Mouse (Mus musculus) spleen, adult 2 months (tissue): ENCODE measurements around the gene Cacna1f. TPM values are rescaled to one million over a fixed set of nuclear protein-coding genes. Genes with fewer than 3 reads are reported as not detected.

Source experiments
- DNase-seq, 2 experiments: peaks; one replicate each; pipeline versions ENCODE4 v3.0.0 to v3.0.0-alpha.2; 2012 to 2021; ENCODE audit warnings: low spot score in 2 of 2, low read depth in 1 of 2
- H3K27ac ChIP-seq: fragments of 200-500 bp; 2 replicates; pipeline ENCODE4 v1.5.1; 2012; ENCODE audit warnings: low read length, inconsistent platforms; ENCODE audit not compliant: insufficient read depth
- H3K27me3 ChIP-seq: fragments of 200-500 bp; 2 replicates; pipeline ENCODE4 v1.6.1; 2012; ENCODE audit warnings: mild to moderate bottlenecking, moderate library complexity, low read length, inconsistent platforms; ENCODE audit not compliant: control insufficient read depth, insufficient read depth
- H3K36me3 ChIP-seq: fragments of 200-500 bp; 2 replicates; pipeline ENCODE4 v1.6.1; 2012; ENCODE audit warnings: mild to moderate bottlenecking, low read length, inconsistent platforms; ENCODE audit not compliant: control insufficient read depth, insufficient read depth
- H3K4me1 ChIP-seq: fragments of 200-500 bp; 2 replicates; pipeline ENCODE4 v1.6.1; 2011; ENCODE audit warnings: inconsistent platforms; ENCODE audit not compliant: control insufficient read depth, insufficient read depth, insufficient read length
- H3K4me3 ChIP-seq: fragments of 200-500 bp; 2 replicates; pipeline ENCODE4 v1.5.1; 2011; ENCODE audit warnings: mild to moderate bottlenecking, inconsistent platforms; ENCODE audit not compliant: insufficient read depth, insufficient read length; ENCODE audit errors: extremely low read depth
- CTCF ChIP-seq: fragments of 200-500 bp; IDR thresholded peaks from 2 replicates; pipeline ENCODE4 v1.5.1; 2011; ENCODE audit warnings: mild to moderate bottlenecking, inconsistent platforms; ENCODE audit not compliant: insufficient read depth, insufficient read length, insufficient replicate concordance; ENCODE audit errors: extremely low read depth
- POLR2A ChIP-seq: fragments of 200-500 bp; IDR thresholded peaks from 2 replicates; pipeline ENCODE4 v1.6.1; 2011; ENCODE audit warnings: low read depth, low read length, inconsistent platforms
- WGBS: fragments of 180-500 bp; shearing (Covaris S2); methylation state at CpG from one replicate; pipeline ENCODE4 v1.1.7; 2018; 5-methylcytosine and 5-hydroxymethylcytosine counted together
- polyA plus RNA-seq: library from polyadenylated mRNA; depleted of rRNA; stranded (reverse); fragments of >200 nt; gene quantifications from 2 replicates; pipeline ENCODE4 v1.2.3, GENCODE M21; 2012

Gene Cacna1f
- polyA plus RNA-seq, 1 experiment: 0.09 TPM

DNA sequence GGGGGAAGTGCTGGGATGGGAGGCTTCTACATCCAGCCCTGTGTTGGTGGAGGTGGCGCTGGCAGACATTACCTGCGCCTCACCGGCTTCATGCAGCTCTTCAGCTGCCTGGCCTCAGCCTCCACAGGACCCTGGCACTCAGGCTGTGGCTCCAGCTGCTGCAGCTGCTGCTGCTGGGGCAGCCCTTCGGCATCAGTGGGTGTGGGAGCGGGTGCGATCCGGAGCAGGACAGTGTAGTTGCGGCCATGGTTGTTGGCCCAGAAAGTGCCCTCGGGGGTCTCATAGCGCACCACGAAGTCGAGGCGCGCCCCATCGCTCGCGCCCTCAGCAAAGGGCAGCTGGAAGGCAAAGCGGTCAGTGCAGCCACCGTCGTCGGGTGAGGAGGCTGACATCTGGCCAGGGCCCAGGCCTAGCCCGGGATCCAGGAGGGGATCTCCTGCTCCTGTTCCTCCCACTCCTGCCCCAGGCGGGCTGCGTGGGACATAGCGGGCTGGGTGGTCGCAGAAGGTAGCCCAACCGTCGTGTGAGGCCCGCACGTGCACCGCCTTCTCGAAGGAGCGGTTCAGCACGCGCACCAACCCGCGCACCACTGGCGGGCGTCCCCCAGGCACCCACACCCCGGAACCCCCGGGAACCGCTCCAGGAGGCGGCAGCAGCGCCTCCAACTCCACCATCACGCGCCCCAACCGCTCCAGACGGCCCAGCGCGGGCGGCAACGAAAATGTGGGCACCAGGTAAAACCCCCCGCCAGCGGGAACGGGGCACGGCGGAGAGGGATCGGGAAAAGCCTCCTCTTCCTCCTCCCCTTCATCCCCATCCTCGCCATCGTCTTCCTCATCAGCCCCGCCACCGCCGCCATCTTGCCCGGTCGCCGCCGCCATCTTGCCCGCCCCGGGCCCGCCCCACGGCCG, 33.5 kb upstream of the Cacna1f start, which contains the start of gene Foxp3:
Gene Foxp3, plus strand, starts transcription at position 469 of the 911 bp plus-strand sequence.
- Histone ChIP-seq H3K4me3 (peak within 1 kb of the TSS; percentile 77), H3K27me3 (no peaks in the 10 kb centered on the region), H3K4me1 (peaks cover 15% of the 10 kb centered on the region), H3K27ac (peak within 1 kb of the TSS; percentile 91), H3K36me3 (no peaks in the 10 kb centered on the region)
- no peak for TF ChIP-seq POLR2A
- 54% methylated on average over 71 of the region's 72 CpGs for WGBS
- DNase-seq: peak in 1 of 2 experiments; percentile 42

DNA sequence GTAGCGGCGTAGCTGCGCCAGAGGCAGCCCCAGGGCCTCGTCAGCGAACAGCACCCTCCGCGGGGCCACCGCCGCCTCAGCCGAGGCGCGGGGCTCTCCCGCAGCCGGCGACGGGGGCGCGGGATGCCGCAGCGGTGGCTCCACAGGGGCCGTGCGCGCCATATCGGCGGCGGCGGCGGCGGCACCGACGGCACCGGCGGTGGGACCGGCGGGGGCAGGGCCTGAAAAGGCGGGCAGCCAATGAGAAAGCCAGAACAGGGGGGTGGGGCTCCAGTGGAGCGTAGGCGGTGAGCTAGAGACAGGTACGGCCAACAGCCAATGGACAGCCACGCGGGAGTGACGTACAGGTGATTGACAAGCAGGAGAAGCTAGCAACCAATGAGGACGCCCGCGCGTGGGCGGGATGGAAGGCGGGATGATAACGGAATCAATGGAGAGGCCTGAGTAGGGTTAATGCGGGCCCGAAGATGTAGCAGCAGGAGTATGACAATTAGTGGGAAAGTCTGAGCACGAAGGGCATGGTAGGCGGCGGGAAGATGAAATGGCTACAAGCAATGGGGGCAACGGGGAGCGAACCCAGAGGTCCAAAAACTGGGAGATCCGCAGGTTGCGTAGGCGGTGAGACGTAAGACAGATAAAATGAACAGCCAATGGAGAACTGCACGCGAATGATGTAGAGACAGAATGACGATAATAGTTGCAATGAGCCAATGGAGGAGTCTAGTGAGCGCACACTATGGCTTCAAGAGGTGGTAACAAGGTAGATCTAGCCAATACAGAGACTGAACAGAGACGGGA, 32.6 kb upstream of the Cacna1f start, which contains the start of gene Ppp1r3f:
Gene Ppp1r3f, minus strand, starts transcription at position 197 of the 798 bp plus-strand sequence.
- Histone ChIP-seq H3K36me3 (no peaks in the 10 kb centered on the region), H3K27ac (peak within 1 kb of the TSS; percentile 91), H3K4me3 (peak within 1 kb of the TSS; percentile 77), H3K27me3 (no peaks in the 10 kb centered on the region), H3K4me1 (peaks cover 15% of the 10 kb centered on the region)
- 42% methylated on average over 65 of the region's 65 CpGs for WGBS
- DNase-seq: peak; percentile 91 to 92
- TF ChIP-seq POLR2A (0 out of 2 replicates have a peak, but pooled peaks have one; percentile 2), CTCF (no peak)

- H3K4me1 ChIP-seq: peaks cover 15% of the 10 kb centered on the region
- no peaks in the 10 kb centered on the region for H3K36me3 ChIP-seq
- WGBS: 37% methylated on average over 6 of the region's 6 CpGs
- no peak overlapping the region; the same call in 1 of the 2 replicates for H3K27ac ChIP-seq
- TF ChIP-seq CTCF (no peak), POLR2A (no peak)
- H3K27me3 ChIP-seq: no peaks in the 10 kb centered on the region
- peak overlapping the region; percentile 77; the same call in 1 of the 2 replicates for H3K4me3 ChIP-seq
- no peak for DNase-seq
Measured at GRCm38 (mm10) chrX:7574885-7575231, 32.0 kb upstream of the Cacna1f start.

DNA sequence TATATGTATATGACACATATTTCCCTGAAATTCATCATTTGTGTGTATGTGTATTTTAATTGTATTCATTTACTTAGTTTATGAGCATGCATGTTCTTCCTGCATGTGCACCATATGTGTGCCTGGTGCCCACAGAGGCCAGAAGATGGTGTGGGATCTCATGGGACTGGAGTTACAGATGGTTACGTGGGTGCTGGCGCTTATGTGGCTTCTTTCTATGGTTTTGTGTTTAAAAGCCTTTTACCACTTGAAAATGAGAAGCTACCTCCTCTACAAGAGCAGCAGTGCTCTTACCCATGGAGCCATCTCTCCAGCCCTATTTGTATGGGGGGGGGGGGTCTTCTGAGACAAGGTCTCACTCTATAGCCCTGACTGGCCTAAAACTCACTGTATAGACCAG, 25.7 kb upstream of the Cacna1f start:
- WGBS: 72% methylated on average over 2 of the region's 2 CpGs
- Histone ChIP-seq H3K36me3 (no peaks in the 10 kb centered on the region), H3K27me3 (no peaks in the 10 kb centered on the region), H3K27ac (no peak overlapping the region), H3K4me1 (no peaks in the 10 kb centered on the region; the same call in 1 of the 2 replicates), H3K4me3 (no peak overlapping the region)
- no peak for TF ChIP-seq POLR2A
- no peak for TF ChIP-seq CTCF
- DNase-seq: no peak

DNA sequence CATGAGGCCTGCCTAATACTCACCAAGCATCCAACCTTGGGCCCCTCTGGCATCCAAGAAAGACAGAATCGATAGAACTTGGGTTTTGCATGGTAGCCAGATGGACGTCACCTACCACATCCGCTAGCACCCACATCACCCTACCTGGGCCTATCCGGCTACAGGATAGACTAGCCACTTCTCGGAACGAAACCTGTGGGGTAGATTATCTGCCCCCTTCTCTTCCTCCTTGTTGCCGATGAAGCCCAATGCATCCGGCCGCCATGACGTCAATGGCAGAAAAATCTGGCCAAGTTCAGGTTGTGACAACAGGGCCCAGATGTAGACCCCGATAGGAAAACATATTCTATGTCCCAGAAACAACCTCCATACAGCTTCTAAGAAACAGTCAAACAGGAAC, 23.0 kb upstream of the Cacna1f start:
- Histone ChIP-seq H3K36me3 (no peaks in the 10 kb centered on the region), H3K27ac (no peak overlapping the region), H3K4me1 (peaks cover 6% of the 10 kb centered on the region; the same call in 1 of the 2 replicates), H3K27me3 (no peaks in the 10 kb centered on the region), H3K4me3 (no peak overlapping the region)
- TF ChIP-seq POLR2A (no peak), CTCF (no peak)
- no peak for DNase-seq
- WGBS: 88% methylated on average over 11 of the region's 11 CpGs

GRCm38 (mm10) chrX:7586356-7586755, 20.5 kb upstream of the Cacna1f start:
- Histone ChIP-seq H3K27ac (0 out of 2 replicates have a peak overlapping the region, but pooled peaks have one; percentile 29), H3K4me1 (peaks cover 6% of the 10 kb centered on the region; the same call in 1 of the 2 replicates), H3K27me3 (no peaks in the 10 kb centered on the region), H3K4me3 (no peak overlapping the region), H3K36me3 (0 out of 2 replicates have a peak, but pooled peaks cover 1% of the 10 kb centered on the region)
- TF ChIP-seq POLR2A (no peak), CTCF (no peak)
- WGBS: 70% methylated on average over 4 of the region's 5 CpGs
- DNase-seq: no peak

GRCm38 (mm10) chrX:7595371-7595770, 11.5 kb upstream of the Cacna1f start:
- WGBS: 89% methylated on average over 9 of the region's 9 CpGs
- peaks cover 13% of the 10 kb centered on the region for H3K36me3 ChIP-seq

More at GRCm38 (mm10) chrX:7595371-7595770, 11.5 kb upstream of the Cacna1f start:
- TF ChIP-seq CTCF: no peak
- TF ChIP-seq POLR2A: no peak
- DNase-seq: no peak
- Histone ChIP-seq H3K4me1 (no peaks in the 10 kb centered on the region), H3K27ac (no peak overlapping the region), H3K4me3 (no peak overlapping the region), H3K27me3 (no peaks in the 10 kb centered on the region)
